Mouse (Mus musculus) layer of hippocampus, postnatal 36 days (tissue): ENCODE measurements around the gene Pten. TPM values are rescaled to one million over a fixed set of nuclear protein-coding genes. Genes with fewer than 3 reads are reported as not detected.
"Not testable (repeated sequence)": the region's sequence is repeated elsewhere in the genome, so short reads cannot be mapped to it uniquely, and the experiment has no call there.

Source experiments
- DNase-seq, 2 experiments: peaks; one replicate each; pipeline ENCODE4 v3.0.0; 2022
- total RNA-seq, 2 experiments: library from RNA; stranded (reverse); gene quantifications; 2 replicates each; pipeline ENCODE4 v1.2.3; 2021

Gene Pten
- total RNA-seq, 2 experiments from 2014 or later, result 120 to 127 TPM

DNA sequence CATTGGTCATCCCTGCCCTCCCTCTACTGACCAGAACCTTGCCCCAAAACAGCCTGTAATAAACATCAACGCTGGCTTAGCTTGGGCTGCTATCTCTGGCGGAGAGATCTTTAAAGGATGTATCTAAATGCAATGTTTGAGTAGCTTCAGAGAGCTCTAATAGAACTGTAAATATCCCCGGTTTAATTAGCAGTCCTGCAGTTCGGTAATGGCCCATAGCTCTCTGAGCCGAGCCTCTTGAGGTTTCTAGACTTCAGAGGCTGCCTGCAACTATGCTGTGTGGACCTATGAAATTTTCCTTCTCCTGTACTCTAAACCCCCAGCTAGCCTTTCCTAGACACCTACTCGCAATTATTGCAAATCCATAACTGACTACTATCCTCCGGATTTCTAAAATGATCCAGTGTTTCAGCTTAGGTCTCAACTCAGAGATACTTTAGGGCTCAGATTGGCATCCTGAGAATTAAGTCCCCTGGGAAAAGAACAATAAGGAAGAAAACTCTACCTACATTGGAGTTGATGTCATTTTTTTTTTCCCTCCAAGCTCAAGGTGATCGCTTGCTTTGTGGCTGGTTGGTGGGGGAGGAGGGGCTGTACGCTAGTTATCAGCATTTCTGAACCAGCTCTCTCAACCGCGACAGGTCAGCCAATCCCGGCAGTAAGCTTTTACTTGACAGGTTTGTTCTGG, 2.0 kb upstream of the Pten start:
- no peak for DNase-seq

DNA sequence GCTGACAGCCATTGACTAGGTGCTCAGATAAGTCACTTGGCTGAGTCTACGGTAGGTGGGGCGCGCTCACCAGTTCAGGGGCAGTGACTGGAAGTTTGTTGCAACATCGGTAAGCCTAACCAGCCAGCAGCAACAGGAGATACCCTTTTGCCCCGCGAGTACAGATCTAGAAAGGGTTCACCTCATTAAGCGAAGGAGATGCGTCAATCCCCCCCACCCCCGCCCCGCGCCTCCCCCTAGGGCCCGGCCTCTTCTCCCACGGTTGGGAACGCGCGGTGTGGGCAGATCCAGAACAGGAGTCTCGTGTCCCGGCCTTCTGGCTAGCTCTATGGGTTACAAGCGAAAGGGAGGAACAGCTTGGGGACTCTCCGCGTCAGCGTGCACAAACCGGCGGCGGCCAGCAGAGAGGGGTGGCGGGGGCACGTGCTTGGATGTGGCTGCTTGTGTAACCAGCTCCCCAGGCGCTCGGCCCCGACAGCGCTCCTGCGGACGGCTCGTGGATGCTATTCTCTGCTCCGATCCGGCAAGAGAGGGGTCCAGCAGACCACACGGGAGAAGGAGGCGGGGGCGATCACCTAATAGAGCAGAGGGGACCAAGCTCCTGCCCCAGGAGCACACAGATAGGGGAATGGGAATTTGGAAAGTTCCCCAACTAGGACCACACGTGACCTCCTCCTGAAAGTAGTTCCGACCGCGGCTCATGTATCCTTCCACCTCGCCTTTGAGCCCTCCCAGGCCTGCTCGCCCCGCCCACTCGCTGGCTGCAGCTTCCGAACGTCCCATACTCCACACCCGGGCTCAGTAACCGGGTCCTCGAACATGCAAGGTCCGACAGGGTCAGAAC, 1.3 kb upstream of the Pten start:
- peak; percentile 97 for DNase-seq

DNA sequence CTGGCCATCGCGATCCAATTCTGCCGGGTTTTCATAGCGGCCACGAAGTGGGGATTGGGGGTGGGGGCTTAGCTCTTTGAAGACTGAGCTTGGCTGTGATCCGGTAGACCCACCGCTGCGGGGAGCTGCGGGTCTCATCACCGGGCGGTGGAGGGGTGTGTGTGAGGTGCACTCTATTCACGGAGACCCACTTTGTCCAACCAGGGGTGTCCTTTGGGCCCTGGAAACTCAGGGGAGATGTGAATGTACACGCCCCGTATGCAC, 729 bp upstream of the Pten start:
- DNase-seq, result no peak

DNA sequence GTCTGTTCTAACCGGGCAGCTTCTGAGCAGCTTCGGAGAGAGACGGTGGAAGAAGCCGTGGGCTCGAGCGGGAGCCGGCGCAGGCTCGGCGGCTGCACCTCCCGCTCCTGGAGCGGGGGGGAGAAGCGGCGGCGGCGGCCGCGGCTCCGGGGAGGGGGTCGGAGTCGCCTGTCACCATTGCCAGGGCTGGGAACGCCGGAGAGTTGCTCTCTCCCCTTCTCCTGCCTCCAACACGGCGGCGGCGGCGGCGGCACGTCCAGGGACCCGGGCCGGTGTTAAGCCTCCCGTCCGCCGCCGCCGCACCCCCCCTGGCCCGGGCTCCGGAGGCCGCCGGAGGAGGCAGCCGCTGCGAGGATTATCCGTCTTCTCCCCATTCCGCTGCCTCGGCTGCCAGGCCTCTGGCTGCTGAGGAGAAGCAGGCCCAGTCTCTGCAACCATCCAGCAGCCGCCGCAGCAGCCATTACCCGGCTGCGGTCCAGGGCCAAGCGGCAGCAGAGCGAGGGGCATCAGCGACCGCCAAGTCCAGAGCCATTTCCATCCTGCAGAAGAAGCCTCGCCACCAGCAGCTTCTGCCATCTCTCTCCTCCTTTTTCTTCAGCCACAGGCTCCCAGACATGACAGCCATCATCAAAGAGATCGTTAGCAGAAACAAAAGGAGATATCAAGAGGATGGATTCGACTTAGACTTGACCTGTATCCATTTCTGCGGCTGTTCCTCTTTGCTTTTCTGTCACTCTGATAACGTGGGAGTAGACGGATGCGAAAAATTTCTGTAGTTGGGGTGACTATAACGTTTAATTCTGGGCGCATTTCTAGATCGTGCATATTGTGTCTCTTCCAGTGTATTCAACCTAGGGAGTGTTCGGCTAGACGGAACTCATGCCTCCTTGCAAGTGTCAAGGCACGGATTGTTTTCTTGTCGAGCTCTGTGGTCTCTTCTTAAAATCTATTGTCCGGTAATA, 815 bp downstream of the Pten start:
- peak in 1 of 2 experiments; percentile 52 for DNase-seq

DNA sequence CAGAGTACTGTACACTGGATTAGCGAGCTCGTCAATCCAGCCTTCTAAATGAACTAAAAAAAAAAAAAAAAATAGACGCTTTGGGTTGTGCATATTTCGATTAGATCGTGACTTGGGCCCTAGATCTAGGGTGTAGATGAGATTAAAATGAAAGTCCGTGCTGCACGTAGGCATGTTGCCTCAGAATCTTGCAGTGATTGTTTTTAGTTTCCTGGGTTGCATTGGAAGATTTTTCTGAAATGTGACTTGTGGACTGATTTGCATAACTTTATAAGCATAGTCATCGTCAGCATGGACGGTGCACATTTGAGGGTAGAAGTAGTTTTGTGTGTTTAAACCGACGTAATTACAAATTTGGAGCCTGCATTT, 1.5 kb downstream of the Pten start:
- DNase-seq, result no peak

DNA sequence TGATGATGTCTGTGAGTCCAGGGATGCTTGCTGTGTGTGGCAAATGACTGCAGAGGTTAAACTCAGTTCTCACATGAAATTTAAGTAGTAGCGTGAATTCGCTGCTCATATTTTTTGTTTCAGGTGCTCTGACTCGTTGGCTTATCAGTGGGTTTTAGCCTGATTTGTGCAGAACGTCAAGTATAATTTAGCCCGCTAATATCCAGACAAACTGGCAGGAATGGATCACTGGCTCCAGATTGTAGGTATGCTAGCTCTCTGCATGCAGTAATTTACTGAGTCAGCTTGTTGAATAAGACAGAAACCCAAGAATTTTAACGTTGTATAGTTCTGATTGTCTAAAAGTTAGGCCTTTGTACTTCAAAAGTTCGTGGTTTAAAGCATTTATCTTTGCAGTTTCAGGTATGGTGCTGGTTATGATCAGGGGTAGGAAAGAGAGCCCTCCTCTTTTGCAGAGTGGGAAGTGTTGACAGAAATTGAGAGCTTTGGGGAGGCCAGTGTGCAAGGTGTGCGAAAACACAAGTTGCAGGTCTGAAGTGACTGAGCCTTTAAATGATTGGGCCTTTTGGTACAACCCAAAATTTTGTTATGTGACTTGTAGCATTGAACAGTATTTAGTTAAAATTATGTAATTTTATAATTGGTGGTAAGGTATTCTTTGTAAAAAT, 2.2 kb downstream of the Pten start:
- no peak for DNase-seq

DNA sequence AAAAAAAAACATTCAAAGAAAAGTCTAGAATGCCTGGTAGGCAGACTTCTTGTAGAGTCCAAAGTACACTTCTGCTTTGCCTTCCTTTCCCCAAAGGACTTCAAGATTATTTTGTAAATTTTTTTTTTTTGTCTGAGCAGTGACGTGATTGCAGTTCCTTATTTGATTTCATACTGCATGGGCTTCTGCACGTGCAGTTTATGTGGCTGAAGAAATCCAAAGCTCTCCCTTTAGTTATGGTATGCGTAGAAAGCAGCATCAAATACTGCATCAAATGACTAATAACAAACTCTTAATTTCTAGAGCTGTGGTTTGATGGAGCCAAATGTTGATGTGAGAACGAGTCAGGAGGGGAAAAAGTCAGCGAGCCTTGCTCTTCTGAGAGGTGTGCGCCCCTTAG, 3.2 kb downstream of the Pten start:
- DNase-seq, result no peak

DNA sequence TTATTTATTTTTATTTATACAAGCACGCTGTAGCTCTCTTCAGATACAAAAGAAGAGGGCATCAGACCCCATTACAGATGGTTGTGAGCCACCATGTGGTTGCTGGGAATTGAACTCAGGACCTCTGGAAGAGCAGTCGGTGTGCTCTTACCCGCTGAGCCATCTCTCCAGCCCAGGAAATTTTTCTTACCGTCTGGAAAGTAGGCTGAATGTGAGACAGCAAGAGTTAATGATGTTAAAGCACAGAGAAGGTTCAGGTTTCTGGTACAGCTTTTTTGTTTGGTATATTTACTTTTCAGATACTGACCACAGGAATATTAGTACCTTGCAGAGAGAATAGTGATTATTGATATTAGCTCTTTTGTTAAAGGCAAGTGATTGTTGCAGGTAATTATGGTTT, 3.9 kb downstream of the Pten start:
- DNase-seq, result no peak

DNA sequence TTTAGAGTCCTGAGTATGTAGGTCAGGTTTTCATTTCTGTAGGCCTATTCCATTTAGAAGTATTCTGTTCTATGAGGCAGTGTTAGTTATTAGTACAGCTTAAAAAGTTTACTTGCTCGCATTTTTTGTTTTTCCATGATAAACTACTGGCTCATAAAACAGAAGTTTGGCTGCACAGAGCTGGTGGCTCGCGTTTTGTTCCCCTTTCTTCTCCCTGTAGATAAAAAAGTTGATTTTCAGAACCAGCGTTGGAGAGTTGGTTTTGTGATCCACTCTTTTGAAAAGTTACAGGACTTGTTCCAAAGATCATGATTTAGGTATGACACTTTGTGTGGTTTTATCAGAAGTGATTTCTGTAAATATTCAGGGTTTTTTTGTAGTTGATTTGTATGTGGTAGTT, 5.2 kb downstream of the Pten start:
- DNase-seq, result no peak

DNA sequence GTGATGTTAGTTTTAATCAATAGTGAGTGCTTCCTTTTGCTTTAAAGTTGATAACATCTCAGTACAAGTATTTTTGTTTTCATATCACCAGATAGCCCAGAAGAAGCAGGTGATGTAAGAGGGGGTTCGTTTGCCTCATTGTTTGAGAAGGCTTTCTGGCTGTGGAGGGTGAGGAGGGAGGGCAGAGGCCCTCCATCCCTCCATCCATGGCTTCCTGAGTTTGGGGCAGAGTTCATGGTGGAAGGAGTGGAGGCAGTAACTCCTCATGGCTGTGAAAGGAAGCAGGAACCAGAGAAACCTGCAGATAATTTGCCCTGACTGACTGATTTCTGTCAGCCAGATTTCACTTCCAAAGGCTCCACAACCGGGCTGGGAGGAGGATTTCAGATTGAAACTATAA, 21.1 kb downstream of the Pten start:
- DNase-seq, result no peak

DNA sequence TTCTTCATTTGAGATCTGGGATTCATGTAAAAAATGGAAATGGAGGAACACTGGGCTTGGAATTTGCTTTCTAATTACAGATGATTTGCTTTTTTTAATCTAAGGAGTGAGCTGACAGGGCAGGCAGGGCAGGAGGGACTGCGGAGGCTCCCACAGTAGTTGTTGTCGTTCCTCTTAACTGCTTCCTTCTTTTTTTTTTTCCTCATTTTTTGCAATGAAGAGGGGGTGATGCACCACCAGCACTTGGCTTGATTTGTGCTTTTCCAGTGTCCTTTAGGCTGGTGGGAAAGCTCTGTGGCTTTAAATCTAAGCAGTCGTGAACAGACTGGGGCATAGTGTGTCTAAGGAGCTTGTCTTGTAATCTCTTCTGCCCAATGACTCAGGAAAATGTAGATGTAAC, 21.8 kb downstream of the Pten start:
- no peak for DNase-seq

DNA sequence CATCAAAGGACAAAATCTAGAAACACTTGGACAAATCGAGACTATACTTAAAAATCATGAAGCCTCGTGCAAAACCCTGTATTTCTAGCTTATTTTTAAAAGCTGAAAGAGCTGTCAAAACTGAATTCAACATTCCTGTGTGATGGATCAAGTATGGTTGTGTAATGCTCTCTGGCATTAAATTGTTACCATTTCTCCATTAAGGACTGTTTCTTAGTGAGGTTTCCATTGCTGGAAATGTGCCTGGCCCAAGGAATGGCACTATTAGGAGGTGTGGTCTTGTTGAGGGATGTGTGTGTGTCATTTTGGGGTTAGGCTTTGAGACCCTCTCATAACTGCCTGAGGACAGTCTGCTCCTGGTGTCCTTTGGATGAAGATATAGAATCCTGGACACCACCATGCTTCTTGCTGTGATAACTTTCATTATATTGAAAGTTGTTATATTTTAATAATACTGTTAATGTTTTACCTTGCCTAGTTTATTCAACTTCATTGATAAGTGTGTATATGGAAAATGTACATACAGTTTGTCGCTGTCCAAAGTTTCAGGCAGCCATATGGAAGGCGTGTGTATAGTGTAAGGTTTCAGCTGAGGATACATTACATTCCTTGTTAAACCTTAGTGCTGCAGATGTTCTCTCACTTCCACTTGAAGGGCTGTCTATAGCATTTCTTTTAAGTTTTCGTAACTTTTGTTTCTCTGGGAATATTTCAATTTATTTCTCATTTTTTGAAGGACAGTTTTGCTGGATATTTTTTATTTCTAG, 24.2 kb downstream of the Pten start:
- no peak for DNase-seq

DNA sequence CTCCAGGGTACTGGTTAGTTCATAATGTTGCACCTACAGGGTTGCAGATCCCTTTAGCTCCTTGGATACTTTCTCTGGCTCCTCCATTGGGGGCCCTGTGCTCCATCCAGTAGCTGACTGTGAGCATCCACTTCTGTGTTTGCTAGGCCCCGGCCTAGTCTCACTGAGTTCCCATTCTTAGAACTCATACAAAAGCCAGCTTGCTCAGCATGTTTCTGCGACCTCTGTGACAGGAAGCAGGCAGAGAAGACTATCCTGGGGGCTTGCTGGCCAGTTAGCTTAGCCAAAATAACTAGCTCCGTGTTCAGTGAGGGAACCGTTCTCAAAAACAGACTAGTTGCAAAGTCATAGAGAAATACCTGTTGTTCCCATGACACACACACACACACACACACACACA, 30.1 kb downstream of the Pten start:
- not testable (repeated sequence) for DNase-seq

DNA sequence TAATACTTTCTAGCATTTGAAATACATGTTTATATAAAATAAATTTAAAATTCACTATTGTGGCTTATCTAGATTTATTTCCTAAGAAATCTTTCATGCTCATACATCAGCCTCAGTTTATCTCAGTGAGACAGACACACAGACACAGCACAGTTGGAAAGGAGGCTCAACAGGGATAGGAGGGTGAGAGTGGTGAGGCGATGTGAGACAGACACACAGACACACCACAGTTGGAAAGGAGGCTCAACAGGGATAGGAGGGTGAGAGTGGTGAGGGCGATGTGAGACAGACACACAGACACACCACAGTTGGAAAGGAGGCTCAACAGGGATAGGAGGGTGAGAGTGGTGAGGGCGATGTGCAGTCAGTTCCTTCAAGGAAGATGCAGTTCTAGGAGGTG, 30.7 kb downstream of the Pten start:
- DNase-seq, result not testable (repeated sequence)

DNA sequence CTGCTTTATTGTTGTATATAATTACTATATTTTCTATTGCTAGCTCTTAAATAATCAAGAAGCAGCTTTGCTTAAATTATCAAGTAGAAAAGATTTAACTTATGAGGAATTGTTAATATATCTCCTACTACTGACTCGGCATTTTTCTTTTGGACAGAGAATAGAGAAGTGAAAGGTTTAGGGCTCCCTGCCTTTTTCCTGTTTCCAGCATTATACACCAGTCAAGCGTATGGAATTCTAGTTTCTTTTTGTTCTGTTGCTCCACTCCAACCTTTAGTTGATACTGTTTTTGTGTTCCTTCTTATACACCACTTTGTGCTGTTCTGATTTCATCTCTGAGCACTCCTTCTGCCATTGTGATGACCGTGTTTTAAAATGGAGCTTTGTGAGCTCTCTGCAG, 32.2 kb downstream of the Pten start:
- no peak for DNase-seq

DNA sequence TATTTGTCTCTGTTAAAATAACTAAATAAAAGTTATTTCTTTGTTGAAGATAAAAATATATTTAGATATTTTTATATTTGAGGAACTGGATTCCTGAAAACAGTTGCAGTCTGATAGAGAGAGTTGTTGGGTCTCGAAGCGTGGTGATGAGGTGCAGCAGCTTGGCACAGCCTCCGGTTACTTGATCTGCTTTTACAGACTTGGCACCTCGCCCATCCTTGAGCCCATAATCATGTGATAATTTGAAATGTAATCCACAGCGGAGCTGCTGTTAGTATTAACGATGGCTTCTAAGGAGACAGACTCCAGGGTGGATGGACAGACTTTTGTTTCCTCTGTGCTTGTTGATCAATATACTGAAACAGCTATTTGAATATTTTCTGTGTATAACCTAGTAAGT, 35.3 kb downstream of the Pten start:
- DNase-seq, result no peak

DNA sequence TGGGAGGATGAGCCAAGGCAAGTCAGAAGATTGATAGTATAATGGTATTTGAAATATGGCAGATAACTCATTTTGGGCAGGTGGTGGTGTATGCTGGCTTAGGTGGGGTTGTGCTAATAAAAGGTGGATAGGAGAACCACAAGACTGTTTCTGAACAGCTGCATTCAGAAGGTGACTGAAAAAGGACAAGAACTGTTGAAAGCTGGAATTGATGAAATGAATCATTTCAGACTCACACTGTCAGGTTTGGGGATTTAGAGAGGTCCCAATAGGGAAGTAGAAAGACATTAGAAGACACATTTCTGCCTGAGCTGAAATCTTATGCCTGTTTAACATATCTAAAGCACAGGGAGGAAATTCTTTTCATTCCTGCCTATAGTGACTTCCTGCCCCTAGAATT, 36.6 kb downstream of the Pten start:
- DNase-seq, result no peak

DNA sequence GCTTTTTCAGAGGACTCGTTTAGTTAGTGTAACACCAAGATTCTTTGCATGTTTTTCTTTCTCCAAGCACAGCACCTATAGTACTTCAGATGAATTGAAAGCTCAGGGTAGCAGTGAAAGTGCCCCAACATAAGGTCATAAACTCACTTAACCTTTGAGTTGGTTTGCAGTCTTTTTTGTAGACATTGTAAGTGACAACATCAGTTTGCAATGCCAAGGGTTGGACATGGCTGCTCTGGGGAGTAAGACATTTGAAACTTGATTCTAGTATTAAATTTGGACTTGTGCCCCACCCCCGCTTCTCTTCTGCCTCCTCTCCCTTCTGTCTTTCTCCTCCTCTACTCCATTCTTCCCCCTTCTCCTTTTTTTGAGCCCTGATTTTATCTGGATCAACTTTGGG, 43.3 kb downstream of the Pten start:
- no peak for DNase-seq

DNA sequence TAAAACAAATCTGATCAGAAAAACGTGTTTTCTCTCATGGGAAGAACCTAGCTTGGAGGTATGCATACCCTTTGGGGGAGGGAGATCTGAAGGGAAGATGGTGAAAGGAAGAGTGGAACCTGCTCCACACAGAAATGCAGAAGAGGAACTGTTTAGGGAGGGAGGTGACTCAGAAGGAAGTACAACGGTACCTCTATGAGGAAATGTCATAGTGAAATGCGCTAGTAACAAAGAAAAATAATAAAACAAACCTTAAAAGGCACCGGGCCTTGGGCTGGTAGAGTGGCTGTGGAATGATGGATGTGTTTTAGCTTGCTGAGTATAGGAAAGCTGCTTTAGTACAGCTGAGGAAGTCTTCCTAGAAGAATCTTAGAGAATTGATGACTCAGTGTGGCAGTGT, 47.4 kb downstream of the Pten start:
- DNase-seq, result no peak

DNA sequence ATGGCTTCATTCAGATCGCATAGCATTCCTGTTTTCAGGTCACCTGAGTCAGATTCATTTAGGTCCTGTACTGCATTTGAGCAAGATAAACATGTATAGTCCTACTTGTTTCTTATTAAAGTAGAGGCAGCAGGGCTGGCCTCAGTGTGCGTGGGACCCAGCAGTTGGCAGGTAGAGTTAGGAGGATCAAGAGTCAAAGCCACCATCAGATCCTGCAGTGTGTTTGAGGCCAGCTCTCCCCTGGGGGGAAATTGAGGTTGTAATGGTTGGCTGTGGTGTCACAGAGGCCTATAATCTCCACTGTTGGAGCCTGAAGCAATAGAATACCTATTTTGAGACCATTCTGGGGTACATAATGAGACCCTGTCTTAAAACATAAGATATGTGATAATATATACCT, 50.3 kb downstream of the Pten start:
- no peak for DNase-seq

DNA sequence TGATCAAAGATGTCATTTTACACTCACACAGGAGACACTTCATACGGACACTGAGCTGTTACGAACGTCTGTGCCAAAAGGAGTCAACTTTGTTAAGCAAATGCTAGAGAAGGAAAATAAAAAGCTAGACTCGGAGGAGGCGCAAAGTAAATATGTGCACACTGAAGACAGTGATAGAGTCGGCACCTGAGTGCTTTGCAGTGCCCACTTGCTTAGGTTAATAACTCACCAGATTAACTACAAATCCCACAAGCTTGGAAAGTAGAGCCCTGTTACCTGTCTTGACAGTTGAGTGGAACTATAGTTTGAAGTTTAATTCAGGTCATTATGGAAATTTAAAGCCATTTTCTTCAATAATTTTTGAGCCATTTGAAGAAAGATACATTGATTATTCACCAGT, 51.4 kb downstream of the Pten start:
- no peak for DNase-seq

DNA sequence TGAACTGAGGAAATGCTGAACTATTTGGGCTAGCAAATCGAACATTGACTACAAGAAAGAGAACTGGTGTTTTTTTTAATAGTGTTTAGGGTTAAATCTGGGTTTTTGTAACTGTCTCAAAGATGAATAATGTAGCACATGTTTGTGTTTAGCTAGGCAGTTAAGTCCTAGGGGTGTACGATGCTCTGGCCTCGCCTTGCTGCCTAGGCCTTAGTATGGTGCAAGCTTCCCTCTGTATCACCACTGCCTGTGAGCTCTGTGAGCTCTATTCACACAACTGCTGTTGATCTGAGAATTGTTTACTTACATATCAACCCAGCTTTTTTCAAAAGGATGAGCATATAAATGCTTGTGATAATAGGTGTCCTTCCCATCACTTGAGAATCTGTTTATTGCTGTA, 51.8 kb downstream of the Pten start:
- no peak for DNase-seq
